Mouse (Mus musculus): ENCODE data around the gene Mkrn1. TPM values are rescaled to one million over a fixed set of nuclear protein-coding genes. Genes with fewer than 3 reads are reported as not detected.

Mkrn1 gene
- total RNA-seq (2023): 128 TPM

GRCm38 (mm10) chr6:39419851-39420721 lies at the start of gene Mkrn1:
Gene Mkrn1, minus strand, starts transcription at chr6:39420462.

GRCm38 (mm10) chr6:39381125-39381880 lies 39.0 kb downstream of the Mkrn1 start, which contains the start of gene Rab19:
Gene Rab19, plus strand, starts transcription at chr6:39381175.

GRCm38 (mm10) chr6:39377311-39377827 lies 42.9 kb downstream of the Mkrn1 start, which contains the start of gene Slc37a3:
Gene Slc37a3, minus strand, starts transcription at chr6:39377675.

Other genes starting within 250 kb of the Mkrn1 start
- gene Kdm7a, start 213.7 kb downstream of the Mkrn1 start, total RNA-seq (2023): 92.9 TPM
- 80.9 TPM for gene Slc37a3, start 42.8 kb downstream of the Mkrn1 start, total RNA-seq (2023)
- 6.3 TPM for gene Rab19, start 39.3 kb downstream of the Mkrn1 start, total RNA-seq (2023)
- not detected for gene Dennd2a, start 137.4 kb upstream of the Mkrn1 start, total RNA-seq (2023)
- gene Adck2, start 153.4 kb upstream of the Mkrn1 start, total RNA-seq (2023): 28.3 TPM
- gene Gm42420, start 165.3 kb upstream of the Mkrn1 start, total RNA-seq (2023): not detected
- 39.6 TPM for gene Ndufb2, start 172.1 kb upstream of the Mkrn1 start, total RNA-seq (2023)

All from CD4-positive naive resting alpha-beta T cell, adult 76 days (primary cell).